Mouse (Mus musculus) A20 (cell line): ENCODE measurements at regions not wholly inside any gene's neighbourhood (a gene's known extent, or its start where the extent isn't known, plus 50 kb on each side); places are given as distances from the start of the nearest gene placed in this dataset.

ENCODE experiments used
- DNase-seq: peaks from one replicate; pipeline ENCODE4 v3.0.0-alpha.2; 2011; ENCODE audit warnings: low read depth, low spot score

DNA sequence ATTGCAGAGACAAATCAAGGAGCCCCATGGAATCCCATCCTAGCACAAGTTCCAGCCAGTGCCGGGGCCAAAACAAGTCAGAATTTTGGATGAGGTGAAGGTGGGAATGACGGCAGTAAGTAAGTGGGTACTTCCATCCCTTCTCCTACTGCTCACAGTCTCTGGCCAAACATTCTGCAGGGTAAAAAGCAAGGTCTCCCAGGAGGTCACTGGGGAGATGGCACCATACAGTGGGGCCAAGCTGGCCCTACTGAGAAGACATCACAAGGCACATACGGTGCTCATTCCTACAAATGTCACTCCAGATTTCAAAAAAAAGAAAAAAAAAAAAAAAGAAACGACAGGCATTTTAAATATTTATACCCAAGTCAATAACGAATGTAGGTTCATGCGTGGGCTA lies 129.6 kb downstream of the Ddx11 start:
- DNase-seq: no peak

DNA sequence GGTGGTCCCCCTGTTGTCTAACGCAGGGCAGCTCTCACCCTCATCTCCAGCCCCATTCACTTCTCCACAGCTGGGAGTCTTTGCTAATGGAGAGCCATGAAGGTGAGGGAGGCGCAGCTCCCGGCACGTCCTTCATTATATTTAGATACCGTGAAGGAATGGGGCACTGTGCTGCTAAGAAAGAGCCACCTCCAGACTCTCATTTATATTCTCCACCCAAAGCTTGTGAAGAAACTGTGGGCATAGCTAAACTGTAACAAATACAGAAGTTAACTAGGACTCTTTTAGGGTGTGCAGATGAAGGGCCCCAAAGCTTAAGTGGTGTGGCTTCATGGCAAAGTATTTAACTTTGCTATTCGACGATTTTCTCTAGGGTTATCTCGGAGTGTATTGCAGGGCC lies 136.4 kb downstream of the Ddx11 start:
- DNase-seq: no peak

DNA sequence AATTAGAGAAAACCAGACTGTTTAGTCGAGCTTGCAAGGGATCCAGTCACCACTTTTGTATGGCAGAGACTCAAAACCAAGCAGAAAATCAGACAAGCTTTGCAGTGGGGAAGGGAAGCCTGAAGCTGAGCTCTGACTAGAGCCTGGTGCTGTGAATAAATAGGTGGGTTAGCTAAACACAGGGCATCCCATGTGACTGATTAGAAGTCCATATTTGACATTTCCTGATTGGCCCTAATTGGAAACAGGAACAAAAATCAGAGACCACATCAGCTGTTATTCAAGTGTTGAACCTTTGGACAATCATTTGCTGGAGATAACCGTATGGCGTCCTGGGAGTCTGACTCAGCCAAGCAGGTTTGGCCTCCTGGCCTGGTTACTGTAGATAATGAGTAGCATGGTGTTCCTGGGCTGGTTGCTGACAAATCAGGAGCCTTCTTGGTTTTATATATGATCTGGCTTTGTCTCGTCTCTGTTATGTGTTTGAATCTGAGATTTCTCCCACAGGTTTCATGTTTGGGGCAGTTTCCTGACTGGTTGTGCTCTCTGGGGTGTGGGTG lies 139.4 kb downstream of the Ddx11 start:
- no peak for DNase-seq

DNA sequence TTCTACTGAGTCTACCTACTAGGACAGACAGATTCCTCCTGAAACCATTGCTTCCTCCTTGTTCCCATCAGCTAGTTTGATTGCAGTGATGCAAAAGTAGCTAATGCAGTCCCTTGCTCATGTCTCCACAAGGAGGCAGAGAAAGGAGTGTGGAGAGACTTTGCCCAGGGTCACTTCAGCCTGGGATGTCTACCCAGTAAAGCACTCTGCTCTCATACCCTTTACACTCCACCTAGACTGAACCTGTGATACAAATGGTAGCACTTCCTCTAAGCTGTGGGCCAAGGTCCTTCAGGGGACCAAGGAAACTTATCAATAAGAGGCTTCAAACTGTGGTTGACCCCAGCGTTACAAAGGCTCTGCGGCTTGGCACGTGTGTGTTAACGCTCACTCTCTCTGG lies 140.1 kb downstream of the Ddx11 start:
- no peak for DNase-seq

DNA sequence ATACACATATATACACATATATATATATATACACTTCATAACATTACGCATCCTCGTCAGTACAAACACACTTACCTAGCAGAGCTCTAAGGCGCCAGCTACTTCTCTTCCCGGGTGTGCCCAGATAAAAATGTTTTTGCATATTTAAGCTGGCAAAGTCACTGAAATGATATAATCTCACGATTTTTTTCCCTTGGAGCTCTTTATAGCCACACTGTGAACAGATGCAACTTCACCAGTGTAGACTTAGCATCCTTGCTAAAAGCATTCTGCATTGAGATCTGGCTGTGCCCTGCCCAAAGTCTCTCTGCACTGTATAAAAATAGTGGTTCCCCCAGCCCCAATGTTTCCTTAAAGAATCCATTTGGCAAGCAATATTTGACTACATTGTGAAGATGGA lies 143.5 kb downstream of the Ddx11 start:
- no peak for DNase-seq

DNA sequence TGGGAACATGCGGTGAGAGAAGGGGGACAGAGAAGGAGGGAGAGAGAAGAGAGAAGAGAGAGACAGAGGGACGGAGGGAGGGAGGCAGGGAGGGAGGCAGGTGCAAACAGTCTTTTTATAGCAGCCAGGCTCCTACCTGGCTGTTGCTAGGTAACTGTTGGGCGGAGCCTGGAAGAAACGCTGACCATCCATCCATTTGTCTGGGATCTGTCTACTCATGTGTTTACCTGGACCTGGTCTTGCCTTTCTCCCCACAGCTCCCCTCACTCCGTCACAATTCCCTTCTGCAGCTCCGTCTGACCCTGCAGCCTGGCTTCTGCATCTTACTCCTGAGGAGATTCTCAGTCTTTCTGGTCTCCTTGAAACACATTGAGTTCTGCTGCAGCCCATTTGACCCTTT lies 144.5 kb downstream of the Ddx11 start:
- no peak for DNase-seq

DNA sequence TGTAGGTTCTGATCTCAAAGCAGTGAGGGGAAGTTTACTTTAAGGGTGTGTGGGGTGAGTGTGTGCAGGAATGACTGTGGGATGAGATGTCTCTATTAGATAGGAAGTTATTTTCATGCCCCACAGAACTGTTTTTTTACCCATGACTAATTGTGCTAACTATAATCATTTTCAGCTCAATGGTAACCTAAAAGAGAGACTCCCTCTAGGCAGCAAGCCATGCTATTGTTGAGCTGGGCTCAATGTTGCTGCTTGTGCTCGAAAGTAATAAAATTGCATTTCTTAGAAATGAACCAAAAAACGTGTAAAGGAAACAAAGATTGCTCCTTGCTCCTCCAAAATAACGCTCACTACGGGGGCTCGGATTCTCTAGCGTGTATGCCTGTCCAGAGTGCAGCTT lies 146.2 kb downstream of the Ddx11 start:
- DNase-seq: no peak

DNA sequence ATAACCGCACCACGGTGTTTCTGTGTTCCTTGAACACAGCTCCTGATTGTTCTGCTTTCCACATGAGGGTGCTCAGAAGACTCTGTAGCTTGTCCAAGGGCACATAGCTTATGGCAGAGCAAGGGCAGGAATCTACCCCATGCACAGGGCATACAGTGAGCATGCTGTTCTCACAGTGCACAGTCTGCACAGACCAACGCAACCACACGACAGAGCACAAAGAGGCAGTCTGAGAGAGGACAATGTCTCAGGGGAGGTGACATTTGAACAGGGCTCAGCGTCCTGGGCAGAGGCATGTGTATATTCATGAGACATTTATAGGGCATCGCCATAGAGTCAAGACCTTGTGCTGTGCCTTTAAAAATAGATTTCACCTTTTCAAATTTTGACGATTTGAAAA lies 148.6 kb downstream of the Ddx11 start:
- DNase-seq: no peak

DNA sequence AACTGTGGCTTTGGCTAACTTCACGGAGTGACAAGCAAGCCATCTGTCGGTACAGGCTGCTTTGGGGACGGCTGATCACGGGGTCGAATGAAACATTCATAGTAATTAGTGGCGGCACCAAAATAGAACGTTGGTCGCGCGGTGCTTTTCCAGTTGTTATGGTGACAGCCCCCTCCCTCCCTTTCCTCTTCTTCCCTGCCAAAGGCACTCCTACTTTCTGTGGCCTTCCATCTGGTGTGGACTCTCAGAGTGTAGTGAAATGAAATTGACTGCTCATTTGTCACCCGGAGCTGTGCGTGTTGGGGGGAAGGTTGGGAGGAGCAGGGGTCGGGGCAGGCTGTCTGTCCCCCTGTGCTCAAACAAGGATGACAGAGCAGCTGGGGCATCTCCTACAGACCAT lies 153.5 kb downstream of the Ddx11 start:
- no peak for DNase-seq

DNA sequence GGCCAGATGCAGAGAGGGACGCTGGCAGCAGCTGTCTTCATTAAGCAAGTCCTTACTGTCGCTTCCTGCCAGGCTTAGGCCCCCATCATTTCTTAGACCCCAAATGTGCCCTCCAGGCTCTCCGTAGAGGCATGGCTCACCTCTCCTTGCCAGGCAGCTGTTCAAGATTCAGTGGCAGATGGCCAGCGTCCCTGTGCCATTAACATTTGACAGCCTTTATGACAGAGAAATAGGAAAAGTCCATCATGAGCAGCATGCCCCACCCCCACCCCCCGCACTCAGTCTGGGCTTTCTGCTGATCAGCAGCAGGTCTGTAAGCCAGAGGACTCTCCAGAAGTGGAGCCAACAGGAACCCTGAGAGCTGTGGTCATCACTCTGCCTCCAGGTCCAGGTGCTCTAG lies 154.7 kb downstream of the Ddx11 start:
- DNase-seq: no peak

DNA sequence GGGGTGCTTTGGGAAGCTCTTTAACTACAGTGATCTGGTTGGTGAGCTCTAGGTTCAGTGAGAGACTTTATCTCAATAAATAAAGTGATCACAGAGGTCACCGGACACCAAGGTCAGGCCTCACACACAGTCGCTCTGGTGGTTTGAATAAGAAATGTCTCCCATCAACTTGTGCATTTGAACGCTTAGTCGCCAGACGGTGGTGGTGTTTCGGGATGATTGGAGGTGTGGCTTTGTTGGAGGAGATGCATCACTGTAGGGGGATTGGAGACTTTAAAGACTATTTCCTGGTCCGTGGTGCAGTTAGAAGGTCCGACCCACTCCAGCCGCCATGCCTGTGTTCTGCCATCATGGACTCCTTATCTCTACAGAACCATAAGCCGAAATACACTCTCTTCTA lies 162.0 kb downstream of the Ddx11 start:
- DNase-seq: no peak
